Mouse (Mus musculus) midbrain, postnatal 0 days (tissue): Measurements from ENCODE around the gene Atl2. TPM values are rescaled to one million over a fixed set of nuclear protein-coding genes. Genes with fewer than 3 reads are reported as not detected.

Experiments
- ATAC-seq: fragments of 200-750 bp; cut with Nextera tagmentation; 2 replicates; pipeline ENCODE4 v1.8.0; 2017; ENCODE audit warnings: moderate number of reproducible peaks, mild to moderate bottlenecking, moderate TSS enrichment, moderate library complexity; ENCODE audit not compliant: low FRiP score
- DNase-seq: peaks from one replicate; pipeline ENCODE4 v3.0.0-alpha.2; 2015; ENCODE audit warnings: low spot score
- H3K27ac ChIP-seq: fragments of 300-500 bp; sonication (generic); 2 replicates; pipeline ENCODE4 v1.5.1; 2014; ENCODE audit warnings: low read depth, mild to moderate bottlenecking, low read length, mixed read lengths
- H3K27me3 ChIP-seq: fragments of 300-500 bp; sonication (generic); 2 replicates; pipeline ENCODE4 v1.6.1; 2014; ENCODE audit warnings: low read length, control low read depth, mixed read lengths; ENCODE audit not compliant: insufficient read depth
- H3K36me3 ChIP-seq: fragments of 300-500 bp; sonication (generic); 2 replicates; pipeline ENCODE4 v1.6.1; 2014; ENCODE audit warnings: low read length, control low read depth, mixed read lengths; ENCODE audit not compliant: insufficient read depth
- H3K4me1 ChIP-seq: fragments of 300-500 bp; sonication (generic); 2 replicates; pipeline ENCODE4 v1.6.1; 2014; ENCODE audit warnings: mild to moderate bottlenecking, control low read depth, antibody characterized with exemption, low read length, mixed read lengths; ENCODE audit not compliant: insufficient read depth
- H3K4me2 ChIP-seq: fragments of 300-500 bp; sonication (generic); 2 replicates; pipeline ENCODE4 v1.6.1; 2014; ENCODE audit warnings: low read depth, mild to moderate bottlenecking, low read length, mixed read lengths; ENCODE audit not compliant: poor library complexity, severe bottlenecking
- H3K4me3 ChIP-seq: fragments of 300-500 bp; sonication (generic); 2 replicates; pipeline ENCODE4 v1.5.1; 2014; ENCODE audit warnings: low read depth, mild to moderate bottlenecking, low read length, moderate library complexity
- H3K9ac ChIP-seq: fragments of 300-500 bp; sonication (generic); replicated peaks from 2 replicates; pipeline ENCODE4 v1.6.1; 2014; ENCODE audit warnings: mild to moderate bottlenecking, low read length, moderate library complexity, mixed read lengths; ENCODE audit not compliant: poor library complexity, severe bottlenecking
- H3K9me3 ChIP-seq: fragments of 300-500 bp; sonication (generic); 2 replicates; pipeline ENCODE4 v1.6.1; 2016; ENCODE audit warnings: low read length, control low read depth
- CTCF ChIP-seq: IDR thresholded peaks from 2 replicates; pipeline ENCODE4 v1.5.1; 2016; ENCODE audit warnings: antibody characterized with exemption, mild to moderate bottlenecking
- WGBS: fragments of 180-500 bp; shearing (Covaris S2); extraction: QIAGEN DNeasy Blood & Tissue Kit; methylation state at CpG from one replicate; pipeline ENCODE4 v1.1.7; 2014; 5-methylcytosine and 5-hydroxymethylcytosine counted together
- polyA plus RNA-seq: library from polyadenylated mRNA; unstranded; fragments of >200 nt; fragmentation: Nextera tagmentation; extraction: Ambion mirVana; gene quantifications from 2 replicates; pipeline ENCODE4 v1.2.1, GENCODE M21; 2015
- total RNA-seq: library from RNA; depleted of rRNA; stranded (reverse); fragments of >200 nt; gene quantifications from 2 replicates; pipeline ENCODE4 v1.2.3, GENCODE M21; 2014

The Atl2 gene
- total and polyA plus RNA-seq, 2 experiments from 2014 or later = 29.4 to 31.0 TPM

DNA sequence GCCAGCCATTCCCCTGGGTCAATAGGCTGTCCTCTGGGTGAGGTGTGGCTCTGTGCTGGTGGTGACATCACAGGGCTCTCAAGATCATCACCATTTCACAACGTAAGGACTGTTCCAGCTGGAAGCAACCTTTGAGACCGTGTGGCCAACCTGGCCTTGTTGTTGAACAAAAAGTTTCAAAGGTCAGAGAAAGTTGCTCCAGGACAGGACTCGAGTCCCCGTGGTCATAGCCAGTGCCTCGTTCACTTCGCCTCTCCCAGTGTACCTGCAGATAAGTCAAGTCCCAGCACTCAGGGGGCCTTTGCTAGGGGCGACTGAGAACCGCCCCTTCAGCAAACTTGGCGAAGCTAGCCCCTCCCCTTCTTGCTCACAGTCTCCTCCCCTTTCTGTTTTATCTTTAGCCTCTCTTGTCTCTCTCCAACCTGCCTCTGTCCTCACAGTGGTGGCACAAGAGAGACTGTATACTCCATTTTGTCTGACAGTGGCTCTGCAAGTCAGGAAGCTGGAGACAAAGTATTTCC is 22.6 kb upstream of the Atl2 start:
- no peak overlapping the region for H3K4me3 ChIP-seq
- no peak for TF ChIP-seq CTCF
- DNase-seq (no peak), ATAC-seq (no peak)
- no peak overlapping the region for H3K27ac ChIP-seq
- WGBS = 33% methylated on average over 9 of the region's 9 CpGs
- peaks cover 2% of the 10 kb centered on the region; the same call in 1 of the 2 replicates for H3K4me1 ChIP-seq
- H3K36me3 ChIP-seq = no peaks in the 10 kb centered on the region
- H3K9ac ChIP-seq = no peak overlapping the region
- no peak overlapping the region for H3K4me2 ChIP-seq
- no peaks in the 10 kb centered on the region for H3K9me3 ChIP-seq
- H3K27me3 ChIP-seq = no peaks in the 10 kb centered on the region

DNA sequence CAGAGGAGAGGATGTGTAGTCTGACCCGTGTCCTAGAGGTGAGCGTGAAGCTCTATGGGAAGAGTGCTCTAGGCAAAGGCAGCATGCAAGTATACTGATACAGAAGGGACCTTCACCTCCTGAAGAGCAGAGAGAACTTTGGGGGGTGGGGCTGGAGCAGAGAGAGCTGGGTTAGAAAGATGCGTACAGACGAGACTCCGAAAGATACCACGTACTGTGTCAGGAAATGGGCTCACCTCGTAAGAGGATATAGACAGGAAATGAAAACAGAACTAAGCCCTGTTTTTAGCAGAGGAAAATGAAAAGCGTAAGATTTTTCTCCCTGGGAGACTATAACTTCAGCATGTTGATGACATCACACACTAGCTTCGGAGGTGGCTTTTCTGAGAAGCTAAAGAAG is 21.1 kb upstream of the Atl2 start:
- H3K4me3 ChIP-seq = no peak overlapping the region
- 87% methylated on average over 9 of the region's 9 CpGs for WGBS
- DNase-seq (no peak), ATAC-seq (no peak)
- no peak overlapping the region for H3K9ac ChIP-seq
- no peak overlapping the region for H3K4me2 ChIP-seq
- no peak overlapping the region for H3K27ac ChIP-seq
- H3K9me3 ChIP-seq = no peaks in the 10 kb centered on the region
- no peaks in the 10 kb centered on the region for H3K36me3 ChIP-seq
- no peak for TF ChIP-seq CTCF
- no peaks in the 10 kb centered on the region for H3K27me3 ChIP-seq
- H3K4me1 ChIP-seq = peaks cover 2% of the 10 kb centered on the region; the same call in 1 of the 2 replicates

DNA sequence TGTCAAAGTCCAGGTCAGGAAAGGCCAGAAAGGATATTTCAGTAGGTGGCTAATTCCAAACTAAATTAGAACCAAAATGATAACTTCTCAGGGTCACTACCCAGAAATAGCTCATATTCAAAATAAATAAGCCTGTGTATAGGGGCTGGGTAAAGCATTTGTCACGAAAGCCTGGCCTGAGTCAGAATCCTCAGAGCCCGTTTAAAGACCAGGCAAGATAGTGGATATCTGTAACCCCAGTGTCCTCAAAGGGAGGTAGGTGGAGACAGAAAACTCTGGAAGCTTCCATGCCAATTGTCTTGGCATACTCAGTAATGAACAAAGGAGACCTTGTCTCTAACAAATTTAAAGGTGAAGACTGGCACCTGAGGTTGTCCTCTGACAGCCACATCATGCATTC is 16.3 kb upstream of the Atl2 start:
- H3K36me3 ChIP-seq = no peaks in the 10 kb centered on the region
- no peak for TF ChIP-seq CTCF
- H3K4me1 ChIP-seq = no peaks in the 10 kb centered on the region
- H3K4me3 ChIP-seq = no peak overlapping the region
- H3K27me3 ChIP-seq = no peaks in the 10 kb centered on the region
- no peaks in the 10 kb centered on the region for H3K9me3 ChIP-seq
- DNase-seq (no peak), ATAC-seq (no peak)
- H3K27ac ChIP-seq = no peak overlapping the region
- H3K9ac ChIP-seq = no peak overlapping the region
- no peak overlapping the region for H3K4me2 ChIP-seq
- WGBS = 84% methylated on average over 2 of the region's 2 CpGs

DNA sequence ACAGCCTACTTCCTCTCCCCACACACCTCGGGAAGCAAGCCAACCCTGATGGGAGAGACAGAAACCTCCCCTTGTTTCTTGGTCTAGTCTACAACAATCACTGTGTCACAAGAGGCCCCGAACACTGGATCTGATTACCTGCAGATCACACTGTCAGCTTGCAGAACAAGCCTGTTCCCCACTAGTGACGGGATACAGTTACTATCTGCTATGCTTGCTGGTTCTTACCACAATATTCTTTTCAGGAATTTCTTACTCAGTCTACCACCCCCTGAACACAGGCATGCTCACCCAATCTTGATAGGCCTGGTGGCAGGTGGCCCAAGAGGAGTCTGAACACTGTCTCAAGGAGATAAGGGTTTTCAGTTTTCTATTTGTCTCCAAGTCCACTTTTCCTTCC is 15.8 kb upstream of the Atl2 start:
- Histone ChIP-seq H3K27ac (no peak overlapping the region), H3K4me2 (no peak overlapping the region), H3K36me3 (no peaks in the 10 kb centered on the region), H3K4me1 (no peaks in the 10 kb centered on the region), H3K4me3 (no peak overlapping the region), H3K9ac (no peak overlapping the region), H3K27me3 (no peaks in the 10 kb centered on the region), H3K9me3 (no peaks in the 10 kb centered on the region)
- no peak for DNase-seq
- no peak for TF ChIP-seq CTCF
- no peak for ATAC-seq
- WGBS = 77% methylated on average over 3 of the region's 3 CpGs

DNA sequence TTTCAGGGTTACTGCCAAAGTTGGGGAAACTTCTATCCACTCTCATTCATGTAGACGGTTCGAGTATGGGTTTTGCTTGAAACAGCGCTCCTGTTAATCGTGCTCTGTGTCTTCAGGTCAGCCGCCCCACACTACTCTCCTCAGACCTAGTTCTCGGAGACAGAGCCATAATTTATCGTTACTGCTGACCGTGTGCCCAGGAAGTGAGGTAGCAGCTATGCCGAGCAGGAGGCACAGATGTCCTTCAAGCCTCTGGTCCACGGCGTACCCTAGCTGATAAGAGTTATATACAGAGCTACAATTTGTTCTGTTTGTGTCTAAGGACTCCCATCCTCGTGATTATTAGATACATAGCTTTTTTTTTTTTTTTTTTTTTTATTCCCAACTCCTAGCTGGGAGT is 13.6 kb upstream of the Atl2 start:
- TF ChIP-seq CTCF = no peak
- DNase-seq (no peak), ATAC-seq (no peak)
- no peaks in the 10 kb centered on the region for H3K36me3 ChIP-seq
- no peaks in the 10 kb centered on the region for H3K4me1 ChIP-seq
- WGBS = 96% methylated on average over 12 of the region's 12 CpGs
- no peak overlapping the region for H3K4me3 ChIP-seq
- H3K27me3 ChIP-seq = no peaks in the 10 kb centered on the region
- H3K27ac ChIP-seq = no peak overlapping the region
- H3K9ac ChIP-seq = no peak overlapping the region
- H3K9me3 ChIP-seq = no peaks in the 10 kb centered on the region
- H3K4me2 ChIP-seq = no peak overlapping the region

DNA sequence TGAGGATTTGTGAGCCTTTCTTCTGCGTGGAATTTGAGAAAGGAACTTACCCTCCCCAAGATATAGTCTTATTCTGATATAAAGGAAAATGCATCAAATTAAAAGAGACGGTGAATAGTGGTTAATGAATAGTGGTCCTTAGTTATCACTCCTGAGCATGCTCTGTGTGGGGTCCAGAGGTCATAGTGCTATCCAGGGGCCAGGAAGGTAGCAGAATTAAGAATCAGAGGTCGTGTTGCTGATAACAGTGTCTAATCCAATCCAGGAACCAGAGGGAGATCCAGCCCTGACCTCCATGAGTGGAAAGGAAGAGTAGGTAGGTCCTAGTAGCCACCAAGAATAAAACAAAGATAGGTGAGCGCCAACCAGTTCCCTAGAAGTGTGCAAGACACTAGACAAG is 11.8 kb upstream of the Atl2 start:
- Histone ChIP-seq H3K9ac (no peak overlapping the region), H3K4me3 (no peak overlapping the region), H3K4me2 (no peak overlapping the region), H3K9me3 (no peaks in the 10 kb centered on the region), H3K27ac (no peak overlapping the region), H3K4me1 (no peaks in the 10 kb centered on the region), H3K27me3 (no peaks in the 10 kb centered on the region), H3K36me3 (no peaks in the 10 kb centered on the region)
- no peak for TF ChIP-seq CTCF
- no peak for ATAC-seq
- DNase-seq = no peak
- 80% methylated on average over 4 of the region's 4 CpGs for WGBS
